Mouse (Mus musculus): ENCODE measurements around the gene Pkn3. TPM values are rescaled to one million over a fixed set of nuclear protein-coding genes. Genes with fewer than 3 reads are reported as not detected.
"Not testable (repeated sequence)": the region's sequence is repeated elsewhere in the genome, so short reads cannot be mapped to it uniquely, and the experiment has no call there.

Pkn3 gene
- total RNA-seq, 4 experiments from 2014 or later: 4.8 to 6.6 (median 5.8) TPM

- no peak for DNase-seq
These were observed 28.9 kb downstream of the Pkn3 start for GRCm38 (mm10) chr2:30106364-30106763.

DNA sequence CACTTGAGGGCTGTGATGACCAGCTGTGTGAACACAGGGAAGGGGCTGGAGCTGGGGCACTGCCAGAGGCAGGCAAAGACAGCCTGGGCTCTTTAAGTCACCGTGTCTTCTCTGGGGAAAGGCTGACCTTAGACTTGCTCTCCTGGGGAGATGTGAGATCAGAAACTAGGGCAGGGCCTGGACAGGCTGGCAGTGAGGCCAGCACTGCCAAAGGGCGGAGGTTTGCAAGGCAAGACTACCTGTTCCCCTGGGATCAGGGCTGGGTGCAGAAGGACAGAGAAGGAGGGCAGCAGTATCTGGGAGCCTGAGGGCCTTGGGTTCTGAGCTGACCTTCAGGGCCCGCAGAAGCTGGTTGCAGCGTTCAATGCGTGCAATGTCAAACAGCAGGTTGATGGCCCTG, 30.2 kb downstream of the Pkn3 start:
- DNase-seq: no peak

DNA sequence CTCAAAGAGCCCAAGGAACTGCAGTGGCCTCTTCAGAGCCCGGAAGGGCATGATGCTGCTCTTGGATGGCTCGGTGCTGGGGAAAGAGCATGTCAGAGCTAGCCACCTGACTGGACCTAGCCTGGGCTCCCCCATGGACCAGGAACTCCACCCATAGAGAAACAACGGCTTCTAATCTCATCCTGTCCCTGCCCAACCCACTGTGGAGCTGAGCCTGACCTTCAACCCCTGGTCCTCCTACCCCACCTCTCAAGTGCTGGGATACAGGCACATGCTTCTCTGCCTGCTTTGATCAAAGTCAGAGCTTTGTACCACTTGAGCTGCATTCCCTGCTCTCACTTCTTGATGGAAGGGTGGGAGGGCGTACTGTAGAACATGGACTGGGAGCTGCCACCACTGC, 30.8 kb downstream of the Pkn3 start:
- no peak for DNase-seq

DNA sequence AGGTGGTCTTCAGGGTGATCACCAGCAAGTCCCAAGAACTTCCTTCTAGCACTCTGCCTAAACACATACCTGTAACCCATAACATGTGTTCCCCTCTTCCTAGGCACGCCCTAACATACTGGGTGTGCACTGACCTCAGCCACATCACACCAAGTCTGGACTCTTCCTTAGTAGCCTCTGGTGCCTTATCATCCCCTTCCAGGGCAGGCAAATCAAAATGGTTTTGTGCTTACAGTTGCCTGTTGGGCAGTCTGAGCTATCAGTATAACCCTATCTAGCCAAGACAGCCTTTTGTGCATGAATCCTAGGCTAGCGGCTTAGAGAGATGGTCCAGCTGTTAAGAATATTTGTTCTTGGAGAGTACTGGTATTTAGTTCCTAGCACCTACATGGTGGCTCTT, 34.0 kb downstream of the Pkn3 start:
- no peak for DNase-seq

GRCm38 (mm10) chr2:30112564-30112963, 35.1 kb downstream of the Pkn3 start:
- no peak for DNase-seq

DNA sequence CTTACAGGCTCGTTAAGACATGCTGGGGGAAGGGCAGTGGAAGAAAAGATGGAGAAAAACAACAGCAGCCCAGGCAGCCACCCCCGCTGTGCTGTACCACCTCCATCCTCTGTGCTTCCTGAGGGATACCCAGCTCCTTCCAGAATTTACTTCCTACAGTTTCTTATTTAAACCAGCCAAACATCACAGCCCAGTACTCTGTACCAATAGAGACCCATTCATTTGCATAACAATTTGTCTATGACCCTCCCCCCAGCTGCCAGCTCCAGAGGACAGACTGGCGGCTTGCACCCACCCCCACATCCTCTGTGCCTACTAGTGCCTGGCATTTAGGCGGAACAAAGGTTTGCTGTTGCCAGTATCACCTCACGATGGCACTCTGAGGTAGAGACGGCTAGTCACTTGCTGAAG, 42.2 kb downstream of the Pkn3 start:
- DNase-seq: no peak

GRCm38 (mm10) chr2:30120269-30120668, 42.8 kb downstream of the Pkn3 start:
- no peak for DNase-seq

DNA sequence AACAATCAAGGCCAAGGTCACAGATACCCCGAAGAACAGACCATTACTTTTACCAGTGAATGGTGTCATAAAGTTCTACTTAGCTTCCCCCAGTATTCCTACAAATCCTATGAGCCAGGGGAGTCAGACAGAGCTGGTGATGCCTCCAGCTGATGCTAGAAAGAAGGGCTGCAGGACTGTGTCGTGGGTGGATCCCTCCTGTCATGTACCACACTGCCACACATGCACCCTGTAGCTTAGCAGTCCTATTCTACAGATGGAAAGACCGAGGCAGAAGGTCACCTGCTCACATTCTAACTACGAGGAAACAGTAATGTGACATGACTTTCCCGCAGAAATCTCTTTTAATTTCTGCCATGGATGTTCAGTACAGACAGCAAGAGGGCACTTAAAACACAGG, 45.3 kb downstream of the Pkn3 start:
- DNase-seq: no peak

- no peak for DNase-seq
These were observed 46.4 kb downstream of the Pkn3 start for GRCm38 (mm10) chr2:30123729-30124471.

DNA sequence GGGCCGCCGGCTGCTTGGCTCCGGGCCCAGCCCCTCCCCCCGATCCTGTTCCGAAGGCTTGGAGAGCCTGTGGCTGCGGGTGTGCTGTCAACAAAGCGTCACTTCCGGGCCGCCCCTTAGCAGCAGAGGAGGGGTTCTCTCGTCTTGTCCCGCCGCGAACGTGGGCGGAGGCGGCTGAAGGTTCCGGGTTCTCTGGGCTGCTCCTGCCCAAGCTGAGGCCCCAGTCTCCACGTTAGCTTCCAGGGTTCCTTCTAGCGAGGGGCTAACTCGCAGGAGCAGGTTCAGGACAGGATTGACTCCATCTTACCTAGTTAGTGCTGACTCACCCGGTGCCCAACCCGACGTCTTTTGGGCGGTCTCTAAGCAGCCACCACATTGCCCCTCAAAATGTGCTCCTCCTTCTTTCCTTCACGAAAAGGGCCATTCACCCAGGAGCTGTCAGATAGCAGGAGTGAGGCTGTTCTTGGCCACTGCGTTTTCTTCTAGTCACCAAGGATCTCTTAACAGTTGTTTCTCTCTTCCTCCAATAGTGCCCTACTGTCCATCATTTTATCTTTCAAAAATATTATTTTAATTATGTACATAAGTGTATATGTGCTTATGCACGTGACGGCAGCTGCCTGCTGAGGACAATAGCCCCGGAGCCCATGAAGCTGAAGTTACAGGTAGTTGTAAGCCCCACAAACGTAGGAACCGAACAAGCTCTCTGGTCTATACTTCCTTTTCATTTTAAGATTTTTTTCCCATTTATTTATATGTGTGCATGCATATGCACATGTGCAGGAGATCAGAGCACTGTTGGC, 47.2 kb downstream of the Pkn3 start, which contains the start of gene Zer1:
Zer1 (minus strand) TSS at position 114 of the 803 bp plus-strand sequence.
- peak; percentile 95 for DNase-seq

DNA sequence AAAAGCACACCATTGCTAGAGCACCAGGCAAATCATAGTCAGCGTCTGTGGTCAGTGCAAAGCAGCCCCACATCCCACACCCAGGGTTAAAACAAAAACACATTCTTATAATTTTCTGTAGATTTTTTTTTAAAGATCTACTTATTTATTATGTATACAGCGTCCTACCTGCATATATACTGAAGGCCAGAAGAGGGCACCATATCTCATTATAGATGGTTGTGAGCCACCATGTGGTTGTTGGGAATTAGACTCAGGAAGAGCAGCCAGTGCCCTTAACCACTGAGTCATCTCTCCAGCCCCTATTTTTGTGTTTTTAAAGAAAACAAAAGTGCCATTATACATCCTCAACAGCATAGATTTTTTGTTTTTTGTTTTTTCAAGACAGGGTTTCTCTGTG, 51.3 kb downstream of the Pkn3 start:
- no peak for DNase-seq

DNA sequence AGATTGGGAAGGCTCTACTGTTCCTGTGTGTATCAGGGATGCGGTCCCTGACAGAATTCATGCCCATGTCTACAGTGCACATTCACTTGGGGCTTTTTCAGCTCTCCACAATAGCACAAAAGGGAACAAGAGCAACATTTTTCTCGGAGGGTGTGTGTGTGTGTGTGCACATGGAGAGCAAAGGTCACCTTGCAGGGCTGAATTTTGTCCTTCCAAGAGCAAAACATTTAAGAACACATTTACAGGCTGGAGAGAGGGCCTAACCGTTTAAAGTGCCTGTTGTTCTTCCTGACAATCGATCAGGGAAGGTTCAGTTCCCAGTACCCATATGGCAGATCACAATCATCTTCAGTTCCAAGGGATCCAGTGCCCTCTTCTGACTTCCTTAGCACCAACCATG, 52.7 kb downstream of the Pkn3 start:
- no peak for DNase-seq

DNA sequence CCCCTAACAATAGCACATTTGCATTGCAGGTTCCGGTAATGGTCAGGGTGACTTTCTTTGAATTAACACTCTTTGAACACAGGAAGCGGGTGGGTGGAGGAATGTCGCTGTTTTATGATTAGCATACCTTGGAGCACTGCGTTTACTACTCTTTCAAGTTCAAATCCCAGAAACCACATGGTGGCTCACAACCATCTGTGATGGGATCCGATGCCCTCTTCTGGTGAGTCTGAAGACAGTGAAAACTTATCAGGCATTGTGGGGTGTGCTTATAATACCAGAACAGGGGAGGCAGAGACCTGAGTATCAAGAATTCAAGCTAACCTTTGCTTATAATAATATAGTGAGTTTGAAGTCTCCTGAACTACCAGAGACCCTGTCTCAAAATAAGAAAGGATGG, 53.8 kb downstream of the Pkn3 start:
- DNase-seq: not testable (repeated sequence)

DNA sequence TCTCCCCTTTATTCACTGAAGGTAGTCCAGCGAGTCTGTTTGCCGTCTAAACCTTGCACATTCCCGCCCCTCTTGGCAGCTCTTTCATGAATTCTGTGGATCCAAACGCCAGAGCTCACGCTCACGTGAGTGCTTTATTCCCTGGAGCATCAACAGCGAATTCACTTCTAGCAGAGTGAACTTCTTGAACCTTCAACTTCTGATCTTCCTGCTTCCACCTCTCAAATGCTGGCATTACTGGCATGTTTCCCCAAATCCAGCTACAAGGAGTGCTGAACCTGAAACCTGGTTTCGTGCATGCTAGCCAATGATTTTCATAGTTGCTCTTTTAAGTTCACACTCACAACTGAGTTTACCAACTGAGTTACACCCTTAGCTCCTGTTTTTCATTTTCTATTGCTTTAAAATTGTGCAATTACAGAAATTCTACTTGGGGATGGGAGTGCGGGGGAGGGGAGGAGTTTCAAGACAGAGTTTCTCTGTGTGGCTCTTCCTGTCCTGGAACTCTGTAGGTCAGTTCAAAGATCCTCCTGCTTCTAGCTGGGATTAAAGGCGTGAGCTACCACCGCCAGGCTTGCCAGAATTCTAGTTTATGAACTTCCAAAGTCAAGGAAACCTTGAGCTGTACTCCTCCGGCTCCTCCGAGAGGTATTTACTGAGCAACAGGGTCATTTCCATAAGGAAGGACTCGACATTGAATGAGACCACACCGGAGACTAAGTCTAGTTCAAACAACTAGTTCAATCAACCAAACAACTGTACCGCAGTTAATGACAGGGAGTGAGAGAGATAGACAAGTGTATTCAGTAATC, 55.5 kb downstream of the Pkn3 start:
- DNase-seq: no peak

DNA sequence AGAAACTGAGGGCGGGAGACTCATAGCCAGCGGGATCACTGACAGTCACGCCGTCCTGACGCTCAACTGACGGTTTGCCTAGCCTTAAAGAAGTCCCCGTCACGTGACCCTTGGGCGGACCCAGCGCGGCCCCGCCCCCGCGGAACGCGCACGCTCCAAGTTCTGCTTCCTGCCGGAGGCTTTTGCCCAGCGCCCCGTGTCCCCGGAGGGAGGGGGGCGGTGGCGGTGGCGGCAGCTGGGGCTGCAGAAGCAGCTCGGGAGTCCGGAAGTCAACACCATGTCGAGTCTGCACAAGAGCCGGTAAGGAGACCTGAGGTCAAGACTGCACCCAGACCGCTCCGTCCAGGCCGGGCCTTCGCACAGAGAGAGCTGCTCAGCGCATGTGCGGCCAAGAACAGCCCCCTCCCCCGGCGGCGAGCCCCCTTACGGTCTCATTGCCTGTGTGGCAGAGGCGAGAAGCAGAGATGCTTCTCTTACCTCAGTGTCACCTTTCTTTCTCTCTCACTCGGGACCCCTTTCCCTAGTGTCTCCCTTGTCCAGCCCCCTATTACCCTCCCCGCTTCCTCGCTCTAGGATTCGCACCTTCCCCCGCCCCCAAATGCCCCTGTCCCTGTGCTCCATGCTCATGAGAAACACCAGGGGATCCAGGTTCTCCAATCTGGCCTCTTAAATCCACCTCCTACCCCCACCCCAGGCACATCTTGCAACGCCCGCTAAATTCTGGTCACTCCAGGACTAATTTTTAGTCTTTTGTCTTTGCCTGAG, 56.3 kb downstream of the Pkn3 start, which contains the start of gene Tbc1d13:
Tbc1d13 (plus strand) TSS at position 134 of the 765 bp plus-strand sequence.
- peak; percentile 97 for DNase-seq

GRCm38 (mm10) chr2:30134378-30134711, 56.9 kb downstream of the Pkn3 start:
- no peak for DNase-seq

DNA sequence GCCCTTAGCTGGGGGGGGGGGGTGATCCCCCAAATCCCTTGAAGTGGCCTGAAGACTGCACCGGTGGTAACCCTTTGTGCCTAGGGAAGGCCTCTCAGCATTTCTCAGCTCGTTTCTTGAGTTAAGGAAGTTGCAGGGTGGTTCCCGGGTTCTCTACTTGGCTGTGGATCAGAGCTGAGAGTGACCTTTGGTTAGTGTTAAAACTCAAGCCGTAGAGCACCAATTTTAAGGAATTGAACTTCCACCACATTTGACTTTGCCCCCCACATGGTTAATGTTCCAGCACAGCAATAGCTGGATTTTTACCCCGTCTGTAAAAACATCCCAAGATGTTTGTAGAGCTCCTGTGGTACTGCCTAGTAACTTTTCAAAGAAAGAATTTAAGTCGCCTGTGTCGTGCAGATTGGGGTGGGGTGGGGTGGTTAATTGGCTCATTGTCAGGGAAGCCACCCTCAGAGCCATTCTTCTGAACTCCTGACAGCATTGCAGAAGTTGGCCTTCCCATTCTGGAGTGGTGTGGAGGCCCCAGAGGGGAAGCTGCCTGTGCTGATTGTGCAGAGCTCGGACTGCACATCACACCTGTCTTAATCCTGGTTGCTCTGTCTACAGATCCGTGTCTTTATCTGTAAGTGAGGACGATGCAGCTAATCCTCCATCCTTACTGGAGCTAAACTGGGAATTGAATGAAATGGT, 57.6 kb downstream of the Pkn3 start:
- no peak for DNase-seq

DNA sequence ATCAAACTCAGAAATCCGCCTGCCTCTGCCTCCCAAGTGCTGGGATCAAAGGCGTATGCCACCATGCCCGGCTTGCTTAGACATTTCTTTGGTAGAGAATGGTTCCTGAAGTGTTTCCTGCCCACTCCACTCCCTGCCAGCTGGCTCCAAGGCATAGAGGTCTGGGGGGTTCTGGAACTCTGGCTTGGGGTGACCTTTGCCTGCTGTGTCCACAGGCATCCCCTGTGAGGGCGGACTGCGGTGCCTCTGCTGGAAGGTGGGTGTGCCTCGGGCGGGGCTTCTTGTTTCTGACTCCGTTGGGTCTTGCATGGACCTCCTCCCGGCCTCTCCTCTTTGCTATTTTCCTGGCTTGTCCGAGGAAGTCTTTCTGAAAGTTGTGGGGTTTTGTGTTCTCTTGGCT, 59.0 kb downstream of the Pkn3 start:
- no peak for DNase-seq

- not testable (repeated sequence) for DNase-seq
These were observed 62.5 kb downstream of the Pkn3 start for GRCm38 (mm10) chr2:30140021-30140420.

Data from adrenal gland, adult 8-10 months (tissue).